Mouse (Mus musculus): ENCODE measurements around the gene Il11ra1. TPM values are rescaled to one million over a fixed set of nuclear protein-coding genes. Genes with fewer than 3 reads are reported as not detected.
"Not testable (repeated sequence)": the region's sequence is repeated elsewhere in the genome, so short reads cannot be mapped to it uniquely, and the experiment has no call there.

Gene Il11ra1
- polyA plus RNA-seq (2012; fragmentation: generic; extraction: Trizol), result 2.4 TPM
- long read RNA-seq, experiment 1, transcript Il11ra1-201 (13 exons, 2,009 nt), result major isoform, 13 of 29 reads
- long read RNA-seq, experiment 1, partial matches to known transcripts, result 10 of 29 reads
- long read RNA-seq, experiment 1, other reads (novel, unspliced or antisense), result 4 of 29 reads
- long read RNA-seq, experiment 2, transcript Il11ra1-201 (13 exons, 2,009 nt), result major isoform, 19 of 23 reads
- long read RNA-seq, experiment 2, partial matches to known transcripts, result 1 of 23 reads
- long read RNA-seq, experiment 2, other reads (novel, unspliced or antisense), result 3 of 23 reads

DNA sequence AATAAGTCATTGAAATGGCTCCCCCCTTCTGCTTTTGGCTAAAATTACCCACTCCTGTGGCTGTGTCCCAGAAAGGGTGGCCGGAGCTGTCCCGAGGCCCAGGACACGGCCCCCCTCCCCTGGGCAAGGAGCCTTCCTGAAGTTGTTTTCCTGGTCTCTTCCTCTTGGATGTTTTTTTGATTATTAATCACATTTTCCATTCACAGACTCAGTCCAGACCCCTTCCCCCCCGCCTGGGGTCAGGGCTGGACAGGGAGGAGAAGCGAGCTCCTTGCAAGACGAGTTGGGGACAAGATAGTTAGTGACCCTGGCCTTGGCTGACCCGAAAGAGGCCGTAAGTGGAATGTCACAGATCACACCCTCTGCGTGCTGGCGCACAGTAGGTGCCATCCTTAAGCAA lies at the start of gene Il11ra1:
TSS of gene Il11ra1 (plus strand) at position 207 of the 400 bp plus-strand sequence.
- peaks cover 17% of the 10 kb centered on the region for H3K27me3 ChIP-seq (ENCODE audit: control insufficient read depth, insufficient read depth, insufficient read length)
- not testable (repeated sequence) for H3K79me3 ChIP-seq (ENCODE audit: low read depth); H3K79me2 ChIP-seq (ENCODE audit: control insufficient read depth, insufficient read depth); H3K36me3 ChIP-seq (ENCODE audit: control insufficient read depth, insufficient read depth); H3K4me3 ChIP-seq (ENCODE audit: insufficient read depth, poor library complexity, severe bottlenecking); H3ac ChIP-seq (ENCODE audit: control insufficient read depth, insufficient read length, low read depth)

DNA sequence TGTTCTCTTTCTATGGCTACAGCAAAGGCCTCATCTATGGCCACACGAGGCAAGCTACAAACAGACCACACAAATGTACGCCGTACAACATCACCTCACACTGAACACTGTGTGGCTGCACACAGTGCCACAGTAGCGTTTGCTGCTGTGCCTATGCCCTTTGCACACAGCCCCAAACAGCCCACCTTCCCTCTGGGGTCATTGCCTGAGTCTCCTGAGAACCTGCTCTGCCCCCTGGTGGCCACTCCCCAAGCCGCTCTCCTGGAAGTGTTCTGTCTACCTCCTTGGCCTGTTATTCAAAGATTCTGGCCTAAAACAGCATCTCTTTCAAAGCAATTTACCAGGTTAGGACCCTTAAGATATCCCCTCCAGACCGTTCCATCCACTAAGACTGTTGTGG lies 46.5 kb upstream of the Il11ra1 start:
- no peaks in the 10 kb centered on the region for H3K79me3 ChIP-seq (ENCODE audit: low read depth)
- no peak overlapping the region for H3K4me3 ChIP-seq (ENCODE audit: insufficient read depth, poor library complexity, severe bottlenecking)
- H3ac ChIP-seq (ENCODE audit: control insufficient read depth, insufficient read length, low read depth), result no peak overlapping the region
- H3K27me3 ChIP-seq (ENCODE audit: control insufficient read depth, insufficient read depth, insufficient read length), result peaks cover 28% of the 10 kb centered on the region
- H3K79me2 ChIP-seq (ENCODE audit: control insufficient read depth, insufficient read depth), result no peaks in the 10 kb centered on the region
- TF ChIP-seq MAX (IDR thresholded peaks at IDR 0.05), result no peak
- no peak for TF ChIP-seq MYOG (IDR thresholded peaks at IDR 0.05; ENCODE audit: control insufficient read depth, extremely low read depth, insufficient read length)
- TF ChIP-seq FOSL1 (IDR thresholded peaks at IDR 0.05; ENCODE audit: insufficient read depth, low read length, poor library complexity, severe bottlenecking), result no peak
- TF ChIP-seq CTCF (IDR thresholded peaks at IDR 0.05; ENCODE audit: control insufficient read depth, insufficient read depth, insufficient read length), result peak; percentile 58
- H3K36me3 ChIP-seq (ENCODE audit: control insufficient read depth, insufficient read depth), result no peaks in the 10 kb centered on the region

DNA sequence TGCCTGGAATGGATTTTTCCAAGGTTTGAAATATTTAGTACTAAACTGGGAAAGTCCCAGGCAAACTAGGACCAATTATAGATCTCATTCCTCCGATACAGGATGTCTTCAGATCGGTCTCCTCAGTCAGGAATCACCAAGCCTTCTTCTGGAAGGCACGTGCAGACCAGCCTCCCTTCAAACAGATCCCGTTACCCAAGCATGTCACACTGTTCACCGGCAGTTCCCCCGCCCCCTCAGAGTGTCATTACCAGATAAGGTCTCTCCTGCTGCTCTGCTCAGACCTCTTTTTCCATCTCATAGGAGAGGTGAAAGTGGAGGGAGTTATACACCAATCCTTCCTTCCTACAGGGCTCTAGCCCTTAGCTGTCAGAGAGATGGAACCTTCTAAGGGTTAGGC lies 46.1 kb upstream of the Il11ra1 start:
- H3K79me3 ChIP-seq (ENCODE audit: low read depth), result no peaks in the 10 kb centered on the region

DNA sequence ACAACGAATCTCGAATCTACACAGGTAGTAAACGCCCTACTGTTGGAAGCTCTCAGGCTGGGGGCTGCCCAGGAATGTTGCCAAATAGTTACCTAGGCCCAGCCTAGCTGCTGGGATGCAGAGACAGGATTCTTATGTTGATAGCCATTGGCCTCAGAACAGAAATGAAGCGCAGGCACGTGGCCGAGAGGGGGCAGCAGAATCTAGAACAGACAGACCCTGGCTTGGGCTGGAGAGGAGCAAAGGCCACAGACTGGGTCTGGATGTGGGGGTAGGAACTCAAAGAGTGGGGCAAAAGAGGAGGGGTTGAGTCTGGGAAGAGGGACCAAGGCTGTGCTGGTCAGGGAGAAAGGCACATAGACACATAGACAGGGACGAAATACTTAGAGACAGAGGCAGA lies 45.6 kb upstream of the Il11ra1 start:
- Histone ChIP-seq H3K27me3 (ENCODE audit: control insufficient read depth, insufficient read depth, insufficient read length) (peaks cover 27% of the 10 kb centered on the region), H3K36me3 (ENCODE audit: control insufficient read depth, insufficient read depth) (no peaks in the 10 kb centered on the region), H3ac (ENCODE audit: control insufficient read depth, insufficient read length, low read depth) (no peak overlapping the region), H3K4me3 (ENCODE audit: insufficient read depth, poor library complexity, severe bottlenecking) (no peak overlapping the region), H3K79me2 (ENCODE audit: control insufficient read depth, insufficient read depth) (no peaks in the 10 kb centered on the region), H3K79me3 (ENCODE audit: low read depth) (no peaks in the 10 kb centered on the region)
- TF ChIP-seq MAX (IDR thresholded peaks at IDR 0.05) (no peak), CTCF (IDR thresholded peaks at IDR 0.05; ENCODE audit: control insufficient read depth, insufficient read depth, insufficient read length) (peak; percentile 14)

More for the DNA sequence above, 46.1 kb upstream of the Il11ra1 start:
- no peak for TF ChIP-seq MAX (IDR thresholded peaks at IDR 0.05)
- H3K4me3 ChIP-seq (ENCODE audit: insufficient read depth, poor library complexity, severe bottlenecking), result no peak overlapping the region
- no peaks in the 10 kb centered on the region for H3K79me2 ChIP-seq (ENCODE audit: control insufficient read depth, insufficient read depth)
- H3K27me3 ChIP-seq (ENCODE audit: control insufficient read depth, insufficient read depth, insufficient read length), result peaks cover 27% of the 10 kb centered on the region
- H3K36me3 ChIP-seq (ENCODE audit: control insufficient read depth, insufficient read depth), result no peaks in the 10 kb centered on the region
- H3ac ChIP-seq (ENCODE audit: control insufficient read depth, insufficient read length, low read depth), result no peak overlapping the region

DNA sequence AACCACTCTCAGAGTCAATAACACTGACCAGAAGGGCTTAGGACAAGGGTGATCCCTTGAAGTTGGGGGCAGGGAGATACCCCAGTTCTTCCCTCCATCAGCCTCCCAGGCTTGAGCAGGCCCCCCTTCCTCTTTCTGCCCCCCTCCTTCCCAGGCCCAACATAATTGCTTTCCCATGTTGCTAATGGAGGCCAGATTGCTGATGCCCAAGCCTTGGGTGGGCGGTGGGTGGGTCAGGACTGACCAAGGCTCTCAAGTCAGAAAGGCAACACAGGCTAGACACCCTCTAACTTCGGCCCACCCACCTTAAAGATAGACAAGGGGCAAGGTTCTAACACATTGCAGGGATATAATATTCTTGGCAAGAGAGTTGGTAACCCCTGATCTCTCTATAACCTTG lies 44.3 kb upstream of the Il11ra1 start:
- no peaks in the 10 kb centered on the region for H3K79me2 ChIP-seq (ENCODE audit: control insufficient read depth, insufficient read depth)
- H3K4me3 ChIP-seq (ENCODE audit: insufficient read depth, poor library complexity, severe bottlenecking), result no peak overlapping the region
- peaks cover 20% of the 10 kb centered on the region for H3K27me3 ChIP-seq (ENCODE audit: control insufficient read depth, insufficient read depth, insufficient read length)
- H3K79me3 ChIP-seq (ENCODE audit: low read depth), result no peaks in the 10 kb centered on the region
- no peak for TF ChIP-seq CEBPB (IDR thresholded peaks at IDR 0.05; ENCODE audit: low read depth)
- TF ChIP-seq MAX (IDR thresholded peaks at IDR 0.05), result no peak
- TF ChIP-seq MYOD1 (IDR thresholded peaks at IDR 0.05; ENCODE audit: control insufficient read depth, insufficient read length, low read depth), result no peak
- no peak for TF ChIP-seq USF1 (IDR thresholded peaks at IDR 0.05; ENCODE audit: low read depth)
- TF ChIP-seq CTCF (IDR thresholded peaks at IDR 0.05; ENCODE audit: control insufficient read depth, insufficient read depth, insufficient read length), result no peak
- no peak for TF ChIP-seq FOSL1 (IDR thresholded peaks at IDR 0.05; ENCODE audit: insufficient read depth, low read length, poor library complexity, severe bottlenecking)
- TF ChIP-seq MYOG (IDR thresholded peaks at IDR 0.05; ENCODE audit: control insufficient read depth, extremely low read depth, insufficient read length), result no peak
- no peak overlapping the region for H3ac ChIP-seq (ENCODE audit: control insufficient read depth, insufficient read length, low read depth)
- no peaks in the 10 kb centered on the region for H3K36me3 ChIP-seq (ENCODE audit: control insufficient read depth, insufficient read depth)

DNA sequence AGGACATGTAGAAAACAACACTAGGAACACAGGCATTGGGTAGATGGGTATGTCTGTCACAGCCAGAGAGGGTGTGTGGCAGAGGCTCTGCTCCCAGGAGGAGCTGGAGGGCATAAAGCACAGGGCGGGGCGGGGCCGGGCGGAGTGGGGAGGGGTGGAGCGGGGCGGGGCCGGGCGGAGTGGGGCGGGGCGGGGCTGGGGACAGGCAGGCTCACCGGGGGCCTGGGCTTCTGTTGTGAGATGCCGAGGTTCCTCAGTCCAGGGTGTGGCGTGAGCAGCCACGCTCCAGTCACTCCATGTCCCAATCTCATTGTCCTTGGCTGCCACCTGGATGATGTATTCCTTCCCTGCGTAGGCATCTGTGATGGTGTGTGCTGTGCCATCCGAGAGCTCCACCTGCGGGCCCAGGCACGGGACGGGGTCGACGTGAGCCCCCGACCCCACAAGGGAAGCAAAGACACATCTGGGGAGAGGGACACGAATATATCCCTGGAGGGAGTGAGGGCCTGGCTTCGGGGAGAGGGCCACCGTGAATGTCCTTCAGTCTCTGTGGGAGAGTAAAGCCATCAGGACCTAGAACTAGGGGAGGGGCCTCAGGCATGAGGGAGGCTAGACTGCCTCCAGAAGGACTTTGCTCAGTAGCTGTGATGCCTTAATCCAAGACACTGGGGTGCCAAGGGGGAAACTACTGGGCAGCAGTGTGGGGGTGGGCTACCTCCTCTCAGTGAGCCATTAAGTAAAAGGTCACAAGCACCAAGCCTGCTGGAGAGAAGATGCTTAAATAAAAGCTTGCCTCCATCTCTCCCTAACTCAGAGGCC lies 41.0 kb upstream of the Il11ra1 start:
- Histone ChIP-seq H3K79me2 (ENCODE audit: control insufficient read depth, insufficient read depth) (no peaks in the 10 kb centered on the region), H3K79me3 (ENCODE audit: low read depth) (no peaks in the 10 kb centered on the region), H3ac (ENCODE audit: control insufficient read depth, insufficient read length, low read depth) (no peak overlapping the region), H3K36me3 (ENCODE audit: control insufficient read depth, insufficient read depth) (no peaks in the 10 kb centered on the region), H3K27me3 (ENCODE audit: control insufficient read depth, insufficient read depth, insufficient read length) (peaks cover 15% of the 10 kb centered on the region), H3K4me3 (ENCODE audit: insufficient read depth, poor library complexity, severe bottlenecking) (no peak overlapping the region)
- TF ChIP-seq MYOD1 (IDR thresholded peaks at IDR 0.05; ENCODE audit: control insufficient read depth, insufficient read length, low read depth) (no peak), MYOG (IDR thresholded peaks at IDR 0.05; ENCODE audit: control insufficient read depth, extremely low read depth, insufficient read length) (no peak), FOSL1 (IDR thresholded peaks at IDR 0.05; ENCODE audit: insufficient read depth, low read length, poor library complexity, severe bottlenecking) (no peak), CEBPB (IDR thresholded peaks at IDR 0.05; ENCODE audit: low read depth) (no peak), USF1 (IDR thresholded peaks at IDR 0.05; ENCODE audit: low read depth) (no peak), MAX (IDR thresholded peaks at IDR 0.05) (no peak), CTCF (IDR thresholded peaks at IDR 0.05; ENCODE audit: control insufficient read depth, insufficient read depth, insufficient read length) (no peak)

Data from C2C12 (cell line).